Mouse (Mus musculus): ENCODE results near the gene Tatdn2. TPM values are rescaled to one million over a fixed set of nuclear protein-coding genes. Genes with fewer than 3 reads are reported as not detected.

Gene Tatdn2
- polyA plus RNA-seq, 1 experiment from 2014 or later = 0.93 TPM

GRCm38 (mm10) chr6:113741425-113741824 lies 44.6 kb downstream of the Tatdn2 start:
- Histone ChIP-seq H3K4me3 (ENCODE audit: low read depth, low read length) (no peak overlapping the region), H3K36me3 (ENCODE audit: control insufficient read depth, insufficient read depth, low read length) (peaks cover 2% of the 10 kb centered on the region), H3K27ac (ENCODE audit: low read depth, low read length) (no peak overlapping the region), H3K4me1 (ENCODE audit: control insufficient read depth, insufficient read depth, low read length) (peaks cover 6% of the 10 kb centered on the region), H3K27me3 (ENCODE audit: control insufficient read depth, insufficient read depth, low read length) (peaks cover 9% of the 10 kb centered on the region; the same call in 1 of the 2 replicates), H3K9me3 (replicated peaks; ENCODE audit: control insufficient read depth, low read length) (no peaks in the 10 kb centered on the region), H3K9ac (ENCODE audit: low read depth, low read length) (no peak overlapping the region), H3K4me2 (no peak overlapping the region)
- no peak for ATAC-seq (replicated peaks; ENCODE audit: insufficient number of reproducible peaks, low FRiP score, low TSS enrichment)
- 63% methylated on average over 2 of the region's 2 CpGs for WGBS (ENCODE audit: insufficient replicate concordance)

DNA sequence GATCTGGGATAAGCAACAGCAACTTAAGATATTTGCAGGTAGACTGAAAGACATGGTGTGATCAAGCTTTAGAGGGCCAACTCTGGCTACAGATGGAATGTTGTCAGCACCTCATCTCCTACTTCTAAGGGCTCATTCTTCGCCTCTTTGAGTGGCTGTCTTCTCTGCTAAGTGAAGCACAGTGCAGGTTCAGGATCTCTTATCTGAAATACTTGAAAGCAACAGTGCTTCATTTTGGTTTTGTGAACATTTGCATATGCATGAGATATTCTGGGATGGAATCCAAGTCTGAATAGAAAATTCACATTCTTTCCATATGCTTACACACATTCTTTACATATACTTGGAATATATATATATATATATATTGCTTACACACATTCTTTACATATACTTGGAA lies 45.5 kb downstream of the Tatdn2 start:
- H3K27me3 ChIP-seq (ENCODE audit: control insufficient read depth, insufficient read depth, low read length) = peaks cover 11% of the 10 kb centered on the region; the same call in 1 of the 2 replicates
- no peak overlapping the region for H3K27ac ChIP-seq (ENCODE audit: low read depth, low read length)
- no peaks in the 10 kb centered on the region for H3K9me3 ChIP-seq (replicated peaks; ENCODE audit: control insufficient read depth, low read length)
- no peak overlapping the region for H3K4me3 ChIP-seq (ENCODE audit: low read depth, low read length)
- 39% methylated on average over 1 of the region's 1 CpGs for WGBS (ENCODE audit: insufficient replicate concordance)
- no peak overlapping the region for H3K4me2 ChIP-seq
- H3K9ac ChIP-seq (ENCODE audit: low read depth, low read length) = no peak overlapping the region
- ATAC-seq (replicated peaks; ENCODE audit: insufficient number of reproducible peaks, low FRiP score, low TSS enrichment) = no peak
- H3K36me3 ChIP-seq (ENCODE audit: control insufficient read depth, insufficient read depth, low read length) = no peaks in the 10 kb centered on the region; the same call in 1 of the 2 replicates
- peaks cover 6% of the 10 kb centered on the region for H3K4me1 ChIP-seq (ENCODE audit: control insufficient read depth, insufficient read depth, low read length)

- 46% methylated on average over 1 of the region's 1 CpGs for WGBS (ENCODE audit: insufficient replicate concordance)
- peaks cover 16% of the 10 kb centered on the region for H3K27me3 ChIP-seq (ENCODE audit: control insufficient read depth, insufficient read depth, low read length)
These were observed 46.3 kb downstream of the Tatdn2 start for GRCm38 (mm10) chr6:113743111-113743510.

DNA sequence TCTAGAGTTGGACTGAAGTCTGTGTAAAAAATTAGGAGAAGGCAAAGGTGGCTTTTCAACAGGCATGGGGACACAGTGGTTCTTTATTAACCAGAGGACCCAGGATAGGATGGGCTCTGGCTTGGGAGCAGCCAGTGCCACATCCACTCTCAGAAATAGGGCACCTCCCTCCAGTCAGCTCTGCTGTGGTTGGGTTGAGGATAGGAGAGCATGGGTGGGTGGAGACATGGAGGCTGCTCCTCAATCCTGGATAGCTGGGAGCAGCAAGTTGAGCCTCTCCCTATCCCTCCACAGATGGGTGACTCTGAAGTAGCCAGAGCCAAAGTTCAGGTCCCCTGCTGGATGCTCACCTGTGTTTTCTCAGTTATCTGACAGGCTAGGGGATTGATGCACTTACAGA lies 48.3 kb downstream of the Tatdn2 start:
- no peak overlapping the region for H3K4me2 ChIP-seq
- H3K4me3 ChIP-seq (ENCODE audit: low read depth, low read length) = no peak overlapping the region
- no peak for ATAC-seq (replicated peaks; ENCODE audit: insufficient number of reproducible peaks, low FRiP score, low TSS enrichment)
- no peaks in the 10 kb centered on the region for H3K4me1 ChIP-seq (ENCODE audit: control insufficient read depth, insufficient read depth, low read length)
- no peaks in the 10 kb centered on the region for H3K36me3 ChIP-seq (ENCODE audit: control insufficient read depth, insufficient read depth, low read length)
- H3K9ac ChIP-seq (ENCODE audit: low read depth, low read length) = no peak overlapping the region
- H3K27me3 ChIP-seq (ENCODE audit: control insufficient read depth, insufficient read depth, low read length) = peaks cover 28% of the 10 kb centered on the region
- H3K27ac ChIP-seq (ENCODE audit: low read depth, low read length) = no peak overlapping the region
- no peaks in the 10 kb centered on the region for H3K9me3 ChIP-seq (replicated peaks; ENCODE audit: control insufficient read depth, low read length)

More at GRCm38 (mm10) chr6:113743111-113743510, 46.3 kb downstream of the Tatdn2 start:
- Histone ChIP-seq H3K9me3 (replicated peaks; ENCODE audit: control insufficient read depth, low read length) (no peaks in the 10 kb centered on the region), H3K4me2 (no peak overlapping the region), H3K27ac (ENCODE audit: low read depth, low read length) (no peak overlapping the region), H3K9ac (ENCODE audit: low read depth, low read length) (no peak overlapping the region), H3K4me3 (ENCODE audit: low read depth, low read length) (no peak overlapping the region), H3K4me1 (ENCODE audit: control insufficient read depth, insufficient read depth, low read length) (peaks cover 6% of the 10 kb centered on the region), H3K36me3 (ENCODE audit: control insufficient read depth, insufficient read depth, low read length) (no peaks in the 10 kb centered on the region; the same call in 1 of the 2 replicates)
- ATAC-seq (replicated peaks; ENCODE audit: insufficient number of reproducible peaks, low FRiP score, low TSS enrichment) = no peak

DNA sequence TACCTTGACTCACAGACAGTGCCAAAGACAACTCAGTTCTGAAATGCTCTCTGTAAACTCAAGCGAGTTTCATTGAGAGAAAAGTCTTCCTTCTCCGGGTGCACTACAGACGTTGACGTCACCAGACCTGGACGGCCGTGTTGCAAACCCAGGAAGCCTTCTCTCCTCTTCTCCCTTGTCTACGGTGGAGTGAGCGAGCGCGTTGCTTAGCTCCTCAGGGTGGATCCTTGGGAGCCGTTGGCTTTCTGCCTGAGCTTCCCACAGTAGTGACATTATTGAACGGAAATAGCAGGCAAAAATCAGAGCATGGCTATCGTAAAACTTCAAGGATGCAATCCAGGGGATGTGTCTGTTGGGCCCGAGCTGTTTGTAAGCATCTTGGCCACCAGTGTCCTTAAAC lies 50.4 kb downstream of the Tatdn2 start:
- Histone ChIP-seq H3K4me1 (ENCODE audit: control insufficient read depth, insufficient read depth, low read length) (no peaks in the 10 kb centered on the region), H3K36me3 (ENCODE audit: control insufficient read depth, insufficient read depth, low read length) (no peaks in the 10 kb centered on the region), H3K27me3 (ENCODE audit: control insufficient read depth, insufficient read depth, low read length) (peaks cover 30% of the 10 kb centered on the region), H3K9me3 (replicated peaks; ENCODE audit: control insufficient read depth, low read length) (no peaks in the 10 kb centered on the region), H3K4me2 (no peak overlapping the region), H3K27ac (ENCODE audit: low read depth, low read length) (no peak overlapping the region), H3K4me3 (ENCODE audit: low read depth, low read length) (no peak overlapping the region), H3K9ac (ENCODE audit: low read depth, low read length) (no peak overlapping the region)
- ATAC-seq (replicated peaks; ENCODE audit: insufficient number of reproducible peaks, low FRiP score, low TSS enrichment) = no peak
- WGBS (ENCODE audit: insufficient replicate concordance) = 78% methylated on average over 14 of the region's 14 CpGs

DNA sequence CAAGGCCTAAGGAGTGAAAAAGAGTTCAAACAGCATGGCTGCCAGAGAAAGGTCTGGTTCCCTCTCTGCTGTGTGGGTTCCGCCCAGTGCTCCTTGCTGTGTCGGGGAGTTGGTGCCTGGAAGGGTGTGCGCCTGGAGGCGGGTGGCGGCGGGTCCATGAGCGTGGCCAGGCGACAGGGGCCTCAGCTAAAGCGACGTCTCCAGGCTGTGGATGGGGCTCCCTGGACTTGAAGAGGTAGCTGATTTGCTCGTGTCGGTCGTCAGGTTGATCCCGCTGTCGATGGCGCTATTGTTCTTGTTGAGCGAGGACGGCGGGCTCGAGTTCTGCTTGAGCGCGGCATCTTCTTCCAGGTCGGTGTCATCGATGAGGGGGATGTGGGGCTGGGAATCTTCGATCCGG lies 51.5 kb downstream of the Tatdn2 start:
- no peaks in the 10 kb centered on the region for H3K36me3 ChIP-seq (ENCODE audit: control insufficient read depth, insufficient read depth, low read length)
- H3K4me2 ChIP-seq = peak overlapping the region; percentile 25
- no peak overlapping the region for H3K9ac ChIP-seq (ENCODE audit: low read depth, low read length)
- ATAC-seq (replicated peaks; ENCODE audit: insufficient number of reproducible peaks, low FRiP score, low TSS enrichment) = no peak
- peak overlapping the region; percentile 15; the same call in 1 of the 2 replicates for H3K4me3 ChIP-seq (ENCODE audit: low read depth, low read length)
- 15% methylated on average over 26 of the region's 26 CpGs for WGBS (ENCODE audit: insufficient replicate concordance)
- no peaks in the 10 kb centered on the region for H3K4me1 ChIP-seq (ENCODE audit: control insufficient read depth, insufficient read depth, low read length)
- H3K27me3 ChIP-seq (ENCODE audit: control insufficient read depth, insufficient read depth, low read length) = peaks cover 30% of the 10 kb centered on the region
- no peaks in the 10 kb centered on the region for H3K9me3 ChIP-seq (replicated peaks; ENCODE audit: control insufficient read depth, low read length)
- no peak overlapping the region for H3K27ac ChIP-seq (ENCODE audit: low read depth, low read length)

DNA sequence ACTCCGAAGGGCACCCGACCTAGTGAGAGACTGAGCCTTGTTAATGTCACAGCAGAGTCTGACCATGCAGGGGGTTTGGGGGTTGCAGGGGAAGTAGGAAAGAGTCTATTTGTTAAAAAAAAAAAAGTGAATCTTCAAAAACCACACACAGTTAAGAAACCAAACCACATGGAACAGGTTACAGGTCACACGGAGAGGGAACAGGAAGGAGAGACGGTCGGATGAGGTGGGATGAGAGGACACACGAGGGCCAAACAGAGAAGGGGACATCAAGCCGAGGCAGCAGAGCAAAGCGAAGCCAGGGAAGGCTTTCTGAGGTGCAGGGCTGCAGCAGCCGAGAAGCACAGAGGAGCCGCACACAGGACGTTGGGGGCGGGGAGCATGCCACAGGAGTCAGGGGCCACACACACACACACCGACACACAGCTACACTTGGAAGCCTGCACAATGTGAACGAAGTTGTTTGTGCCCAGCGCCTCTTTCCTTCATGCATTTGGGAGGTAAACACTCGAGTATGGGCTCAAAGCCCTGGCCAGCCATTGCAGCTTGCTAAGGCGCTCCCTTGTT lies 52.4 kb downstream of the Tatdn2 start:
- WGBS (ENCODE audit: insufficient replicate concordance) = 55% methylated on average over 17 of the region's 17 CpGs
- H3K9me3 ChIP-seq (replicated peaks; ENCODE audit: control insufficient read depth, low read length) = no peaks in the 10 kb centered on the region
- no peak overlapping the region for H3K4me3 ChIP-seq (ENCODE audit: low read depth, low read length)
- ATAC-seq (replicated peaks; ENCODE audit: insufficient number of reproducible peaks, low FRiP score, low TSS enrichment) = no peak
- no peak overlapping the region for H3K27ac ChIP-seq (ENCODE audit: low read depth, low read length)
- no peak overlapping the region for H3K9ac ChIP-seq (ENCODE audit: low read depth, low read length)
- H3K36me3 ChIP-seq (ENCODE audit: control insufficient read depth, insufficient read depth, low read length) = no peaks in the 10 kb centered on the region
- no peaks in the 10 kb centered on the region for H3K4me1 ChIP-seq (ENCODE audit: control insufficient read depth, insufficient read depth, low read length)
- H3K4me2 ChIP-seq = no peak overlapping the region
- peaks cover 27% of the 10 kb centered on the region for H3K27me3 ChIP-seq (ENCODE audit: control insufficient read depth, insufficient read depth, low read length)

Small RNAs within 50 kb of the gene (microRNA-seq; reads per million reads assigned to microRNA genes)
- gene Mir7042 (ENCODE audit: borderline number of aligned reads) = 1.8 reads per million, percentile 23 among the genes with 10 or more reads in this experiment

Other genes starting within 250 kb of the Tatdn2 start
- 0.72 TPM in 2 replicates for gene Il17re, start 238.6 kb upstream of the Tatdn2 start, polyA plus RNA-seq (2014; fragmentation: Nextera tagmentation; extraction: Ambion mirVana)
- 2.6 and 3.1 TPM in 2 replicates for gene Il17rc, start 225.6 kb upstream of the Tatdn2 start, polyA plus RNA-seq (2014; fragmentation: Nextera tagmentation; extraction: Ambion mirVana)
- gene Creld1, start 213.8 kb upstream of the Tatdn2 start, polyA plus RNA-seq (2014; fragmentation: Nextera tagmentation; extraction: Ambion mirVana) = 31.1 and 37.2 TPM in 2 replicates
- 0.23 and 0.27 TPM in 2 replicates for gene Prrt3, start 195.1 kb upstream of the Tatdn2 start, polyA plus RNA-seq (2014; fragmentation: Nextera tagmentation; extraction: Ambion mirVana)
- 79.5 and 83.4 TPM in 2 replicates for gene Emc3, start 165.4 kb upstream of the Tatdn2 start, polyA plus RNA-seq (2014; fragmentation: Nextera tagmentation; extraction: Ambion mirVana)
- 11.5 and 12.6 TPM in 2 replicates for gene Fancd2, start 165.4 kb upstream of the Tatdn2 start, polyA plus RNA-seq (2014; fragmentation: Nextera tagmentation; extraction: Ambion mirVana)
- 0.41 and 0.57 TPM in 2 replicates for gene Fancd2os, start 96.3 kb upstream of the Tatdn2 start, polyA plus RNA-seq (2014; fragmentation: Nextera tagmentation; extraction: Ambion mirVana)
- gene Brk1, start 92.3 kb upstream of the Tatdn2 start, polyA plus RNA-seq (2014; fragmentation: Nextera tagmentation; extraction: Ambion mirVana) = 186 and 188 TPM in 2 replicates
- 31.2 and 40.9 TPM in 2 replicates for gene Vhl, start 73.1 kb upstream of the Tatdn2 start, polyA plus RNA-seq (2014; fragmentation: Nextera tagmentation; extraction: Ambion mirVana)
- gene Irak2, start 58.6 kb upstream of the Tatdn2 start, polyA plus RNA-seq (2014; fragmentation: Nextera tagmentation; extraction: Ambion mirVana) = 6.7 and 7.2 TPM in 2 replicates
- gene Ghrl, start 22.8 kb downstream of the Tatdn2 start, polyA plus RNA-seq (2014; fragmentation: Nextera tagmentation; extraction: Ambion mirVana) = 0.66 and 0.69 TPM in 2 replicates
- 246 and 266 TPM in 2 replicates for gene Sec13, start 43.7 kb downstream of the Tatdn2 start, polyA plus RNA-seq (2014; fragmentation: Nextera tagmentation; extraction: Ambion mirVana)